Mouse (Mus musculus) CD8-positive naive resting alpha-beta T cell, adult 2 months (primary cell): Measurements from ENCODE around the gene Ssbp3.

ENCODE experiments used
- DNase-seq, 2 experiments: peaks; one replicate each; pipeline ENCODE4 v3.0.0; 2022; ENCODE audit warnings: low read depth in 2 of 2, low spot score in 2 of 2

The Ssbp3 gene

DNA sequence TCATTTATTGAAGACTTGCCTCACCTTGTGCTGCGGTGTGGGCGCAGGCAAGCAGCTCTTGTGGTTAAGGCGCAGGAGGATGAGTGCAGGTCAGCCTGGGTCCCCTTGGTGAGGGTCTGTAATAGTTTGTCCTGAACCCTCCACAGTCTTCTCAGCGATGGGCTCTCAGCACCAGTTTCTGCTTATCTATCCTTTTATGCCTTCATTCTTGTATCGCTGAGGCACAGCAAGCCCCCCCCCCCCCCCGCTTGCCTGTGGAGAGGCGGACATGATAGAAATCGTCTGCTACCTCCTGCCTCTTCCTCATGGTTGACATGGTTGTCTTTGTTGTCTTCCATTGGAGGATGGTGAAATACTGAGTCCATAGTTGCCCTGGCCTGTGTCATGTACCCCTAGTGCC, 96.9 kb downstream of the Ssbp3 start:
- no peak for DNase-seq

DNA sequence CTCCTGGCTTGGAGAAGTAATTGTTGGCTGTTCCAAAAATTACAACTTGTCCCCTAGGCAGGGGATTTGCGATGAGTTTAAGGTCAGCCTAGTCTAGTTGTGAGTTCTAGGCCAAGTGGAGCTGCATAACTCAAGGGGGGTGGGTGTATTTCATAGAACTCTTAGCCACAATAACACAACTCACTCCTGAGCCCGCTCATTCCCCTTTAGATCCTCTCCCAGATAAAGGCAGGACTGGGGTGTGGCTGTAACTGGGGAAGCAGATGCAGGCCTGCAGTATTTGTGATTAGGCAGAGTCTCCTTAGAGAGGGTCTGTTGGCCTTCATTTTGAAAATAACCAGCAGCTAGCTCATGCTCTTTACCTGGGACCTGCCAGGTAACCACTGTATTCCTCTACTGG, 97.7 kb downstream of the Ssbp3 start:
- no peak for DNase-seq

DNA sequence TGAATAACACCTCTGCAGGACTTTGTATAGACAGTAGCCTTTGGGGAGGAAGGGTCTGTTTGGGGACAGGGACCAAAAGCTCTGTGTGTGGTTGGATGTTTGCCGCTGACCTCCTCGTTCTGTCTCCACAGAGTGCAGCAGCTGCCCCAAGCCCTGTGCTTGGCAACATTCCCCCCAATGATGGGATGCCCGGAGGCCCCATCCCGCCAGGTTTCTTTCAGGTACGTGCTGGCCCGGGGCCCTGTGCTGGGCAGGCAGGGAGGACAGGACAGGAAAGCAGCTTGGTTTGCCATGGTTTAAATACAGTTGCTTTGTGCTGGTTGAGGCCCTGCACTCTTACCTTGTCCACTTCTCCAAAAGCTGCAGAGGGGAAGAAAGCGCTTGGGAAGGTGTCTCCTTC, 99.0 kb downstream of the Ssbp3 start:
- no peak for DNase-seq

DNA sequence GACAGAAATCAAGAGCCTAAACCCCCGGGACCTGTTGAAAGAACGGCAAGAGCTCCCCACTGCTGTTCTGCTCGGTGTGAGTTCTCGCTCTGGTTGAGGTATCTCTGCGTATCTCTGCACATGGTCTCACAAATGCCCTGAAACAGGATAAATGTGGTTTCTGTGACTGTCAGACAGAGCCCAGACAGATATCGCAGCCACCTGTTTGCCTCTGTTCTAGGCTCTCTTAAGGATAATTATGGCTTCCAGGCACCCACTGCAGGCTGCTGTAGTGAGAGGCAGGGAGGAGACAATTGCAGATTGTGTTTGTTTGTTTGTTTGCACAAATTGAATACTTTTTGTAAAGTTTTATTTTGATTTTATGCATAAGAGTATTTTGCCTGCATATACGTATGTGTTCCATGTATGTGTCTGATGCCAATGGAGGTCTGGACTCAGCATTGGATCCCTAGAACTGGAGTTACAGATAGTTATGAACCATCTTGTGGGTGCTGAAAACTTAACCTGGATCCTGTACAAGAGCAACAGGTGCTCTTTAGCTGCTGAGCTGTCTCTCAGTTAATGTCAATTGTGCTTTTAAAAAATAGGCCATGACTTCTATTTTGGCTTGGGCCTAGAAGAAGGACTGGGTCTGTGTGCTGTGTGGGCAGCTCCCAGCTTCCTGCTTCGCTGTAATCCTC, 101.0 kb downstream of the Ssbp3 start:
- no peak for DNase-seq

DNA sequence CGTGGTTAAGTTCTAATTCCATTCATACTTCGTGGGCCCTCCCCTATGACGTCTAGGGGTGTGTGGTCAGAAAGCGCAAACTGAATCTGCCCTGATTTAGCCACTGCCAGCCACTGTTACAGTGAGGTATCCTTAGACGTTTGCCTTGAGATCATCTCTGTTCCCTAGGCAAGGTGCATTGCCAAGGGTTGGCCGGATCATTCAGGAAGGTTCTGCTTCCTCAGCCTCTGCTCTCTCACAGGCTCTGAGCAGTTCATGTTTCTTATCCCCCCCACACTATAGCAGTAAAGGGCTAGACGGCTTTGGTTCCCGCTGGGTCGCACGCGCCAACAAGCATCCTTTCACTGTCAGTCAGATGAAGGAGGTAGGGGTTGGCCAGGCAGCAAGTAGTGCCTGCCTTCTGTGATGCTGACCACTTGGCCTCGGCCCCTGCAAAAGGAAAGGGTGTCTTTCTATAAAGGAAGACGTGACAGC, 101.5 kb downstream of the Ssbp3 start:
- no peak for DNase-seq

DNA sequence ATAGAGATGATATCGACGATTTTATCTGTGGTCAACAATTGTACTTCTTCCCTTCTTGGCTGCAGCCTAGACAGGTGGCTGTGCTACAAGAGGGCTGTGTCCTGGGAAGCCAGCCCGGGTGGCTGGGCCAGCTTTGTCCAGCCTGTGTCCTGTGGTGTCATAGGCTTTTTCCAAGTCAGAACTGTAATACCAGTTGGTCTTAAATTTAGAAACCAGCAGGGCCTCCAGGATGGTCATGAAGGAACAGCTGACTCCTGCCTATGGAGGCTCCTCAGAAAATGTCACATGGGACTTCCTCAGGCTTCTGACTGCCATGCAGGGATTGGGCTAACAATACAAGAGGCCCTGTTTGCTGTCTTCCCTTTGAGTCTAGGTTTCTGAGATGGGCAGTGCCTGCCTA, 102.1 kb downstream of the Ssbp3 start:
- no peak for DNase-seq

DNA sequence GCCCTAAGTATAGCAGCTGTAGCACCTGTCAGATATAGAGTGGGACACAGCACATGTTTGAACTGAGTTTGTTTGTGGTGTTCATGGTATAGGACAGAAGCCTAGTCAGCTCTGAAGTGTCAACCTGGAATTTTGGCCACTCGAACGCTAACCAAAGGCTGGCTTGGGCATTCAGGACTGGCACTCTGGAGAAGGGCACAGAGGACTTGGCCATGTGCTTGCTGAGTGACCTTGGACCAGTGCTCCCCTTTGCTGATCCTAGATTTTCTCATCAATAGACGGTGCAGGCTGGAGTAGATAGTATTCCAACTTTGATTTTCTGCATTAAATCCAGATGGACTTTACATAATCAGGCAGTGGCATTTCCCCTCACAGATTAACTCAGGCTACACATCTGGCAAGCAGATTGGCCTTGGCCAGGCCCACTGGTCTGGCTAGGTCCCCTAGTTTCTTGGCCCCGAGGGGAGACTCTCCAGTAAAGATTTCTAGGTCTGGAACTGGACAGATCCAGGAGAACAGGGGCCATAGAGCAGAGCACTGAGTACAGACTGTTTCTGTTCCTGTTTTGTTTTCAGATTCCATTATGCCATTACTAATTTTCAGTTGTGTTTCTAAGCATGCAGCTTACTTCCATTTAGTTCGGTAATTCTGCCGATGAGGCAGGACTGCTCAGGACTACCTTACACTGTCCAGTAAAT, 102.8 kb downstream of the Ssbp3 start:
- DNase-seq: no peak

DNA sequence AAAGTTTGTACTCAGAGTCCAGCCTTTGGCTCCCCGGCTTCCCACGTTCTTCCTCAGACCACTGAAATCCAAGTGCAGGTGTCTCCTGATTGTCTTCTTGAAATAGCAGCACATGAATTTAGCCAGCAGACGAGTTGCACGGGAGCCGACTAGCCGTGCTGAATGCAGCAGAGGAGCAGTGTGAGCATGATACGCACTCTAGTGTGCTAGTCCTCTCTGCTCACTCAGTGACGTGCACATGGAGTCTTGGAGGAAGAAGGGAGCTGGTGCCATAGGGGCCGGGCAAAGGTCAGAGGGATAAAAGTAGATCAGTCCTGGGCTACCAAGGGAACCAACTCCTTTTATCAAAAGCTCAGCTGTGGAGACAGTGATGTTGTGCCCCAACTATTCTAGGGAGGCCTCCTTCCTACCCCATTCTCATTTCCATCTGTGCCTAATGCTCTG, 103.3 kb downstream of the Ssbp3 start:
- DNase-seq: no peak

DNA sequence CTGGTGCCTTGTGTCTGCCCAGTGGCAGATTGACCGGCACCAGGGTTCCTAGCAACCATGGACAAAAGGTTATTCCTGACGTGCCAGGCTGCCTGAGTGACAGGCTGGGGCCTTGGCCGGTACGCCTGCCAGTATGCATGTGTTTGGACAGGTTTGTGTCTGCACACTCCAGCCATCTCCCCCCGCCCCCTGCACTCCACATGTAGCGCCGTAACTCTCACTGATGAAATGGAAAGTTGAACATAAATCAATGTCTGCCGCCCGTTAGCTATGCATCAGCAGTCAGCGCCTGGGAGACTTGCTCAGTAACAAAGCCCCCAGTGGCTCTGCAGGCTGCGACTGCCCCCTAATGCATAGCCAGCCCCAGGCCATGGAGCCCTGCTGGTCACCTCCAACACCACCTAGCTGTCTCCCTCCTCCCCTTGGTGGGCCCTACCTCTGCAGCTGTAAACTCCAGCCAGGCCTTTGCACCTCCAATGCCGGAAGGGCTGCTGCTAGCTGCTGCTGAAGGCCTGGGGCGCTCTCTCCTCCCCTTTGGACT, 105.5 kb downstream of the Ssbp3 start:
- no peak for DNase-seq

DNA sequence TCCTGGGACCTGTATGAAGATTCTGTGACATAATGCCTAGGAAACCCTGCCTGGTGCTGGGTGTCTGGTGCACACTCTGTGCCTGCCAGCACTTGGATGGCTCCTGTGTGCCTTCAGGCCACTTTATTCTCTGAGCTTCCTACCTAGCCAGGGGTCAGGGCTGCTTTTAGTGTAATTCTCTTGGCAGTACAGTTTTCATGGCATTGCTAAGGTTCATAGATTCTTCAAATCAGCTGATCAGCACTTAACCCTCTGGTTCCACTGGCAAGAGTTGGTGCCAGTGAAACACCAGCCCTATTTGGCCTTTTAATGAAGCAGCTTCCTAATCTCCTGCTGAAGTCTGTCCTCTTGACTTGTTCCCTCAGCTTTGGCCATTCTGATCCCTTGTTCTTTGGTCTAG, 106.8 kb downstream of the Ssbp3 start:
- DNase-seq: no peak

DNA sequence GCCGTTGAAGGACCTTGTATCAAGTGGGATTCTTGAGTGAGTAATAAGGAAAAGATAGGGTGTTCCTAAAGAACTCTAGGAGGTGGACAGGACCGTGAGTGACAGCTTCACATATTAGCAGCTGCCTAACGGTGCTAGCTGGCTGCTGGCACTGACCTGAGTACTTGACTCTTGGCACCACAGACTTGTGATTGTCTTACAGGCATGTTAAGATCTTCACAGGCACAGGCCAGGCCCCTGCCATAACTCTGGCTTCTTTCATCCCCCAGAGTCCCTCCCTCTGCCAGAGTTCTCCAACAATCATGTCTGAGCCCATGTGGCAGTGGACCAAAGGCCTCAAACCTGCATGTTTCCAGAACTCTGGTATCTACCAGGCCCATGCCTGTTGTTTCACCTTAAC, 108.0 kb downstream of the Ssbp3 start:
- no peak for DNase-seq

DNA sequence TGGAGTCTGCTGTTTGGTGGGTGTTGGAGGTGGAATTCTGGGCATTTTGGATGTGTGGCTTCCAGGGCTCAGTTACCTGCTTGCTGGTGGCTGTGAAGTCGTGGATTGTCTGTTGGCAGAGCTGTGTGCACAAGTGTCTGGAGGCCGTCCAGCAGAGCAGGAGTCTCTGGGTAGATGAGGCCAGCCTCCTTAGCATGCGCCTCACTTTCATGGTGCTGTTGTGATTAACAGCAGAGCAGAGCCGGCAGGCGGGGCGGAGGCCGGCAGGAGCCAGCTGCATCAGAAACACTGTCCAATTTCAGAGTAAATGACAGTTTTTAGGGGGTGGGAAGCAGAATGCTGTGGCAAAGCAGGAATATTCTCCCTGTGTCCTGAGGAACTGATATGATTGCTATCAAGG, 108.5 kb downstream of the Ssbp3 start:
- no peak for DNase-seq

DNA sequence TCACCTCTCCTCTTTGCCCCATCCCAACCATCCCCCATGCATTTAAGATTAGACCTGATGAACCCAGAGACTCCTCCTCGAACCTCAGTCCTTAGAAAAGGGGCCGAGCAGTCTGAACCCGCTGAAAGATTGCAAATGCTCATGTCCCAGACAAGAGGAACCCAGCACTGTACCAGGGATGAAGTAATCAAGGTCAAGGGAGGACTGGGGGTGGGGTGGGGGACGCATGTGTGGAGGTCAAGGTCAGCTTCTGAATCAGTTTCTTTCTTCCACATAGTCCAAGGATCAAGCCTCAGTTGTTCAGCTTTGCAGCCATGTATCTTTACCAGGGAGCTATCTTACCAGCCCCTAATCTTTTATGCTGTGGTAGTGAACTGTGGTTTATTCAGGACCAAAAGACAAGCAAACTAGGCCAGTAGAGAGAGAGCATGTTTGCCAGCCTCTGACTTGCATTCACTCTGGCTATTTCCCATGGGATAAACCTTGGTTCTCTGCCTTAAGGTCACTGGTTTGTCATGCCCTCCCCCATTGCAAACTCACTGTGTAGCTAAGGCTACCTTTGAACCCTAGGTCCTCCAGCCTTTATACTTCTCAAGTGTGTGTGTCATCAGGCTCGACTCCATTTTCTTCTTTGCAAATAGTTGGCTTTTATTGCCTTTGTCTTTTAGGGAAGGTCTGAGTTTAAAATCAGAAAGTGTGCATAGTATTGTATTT, 109.9 kb downstream of the Ssbp3 start:
- no peak for DNase-seq

DNA sequence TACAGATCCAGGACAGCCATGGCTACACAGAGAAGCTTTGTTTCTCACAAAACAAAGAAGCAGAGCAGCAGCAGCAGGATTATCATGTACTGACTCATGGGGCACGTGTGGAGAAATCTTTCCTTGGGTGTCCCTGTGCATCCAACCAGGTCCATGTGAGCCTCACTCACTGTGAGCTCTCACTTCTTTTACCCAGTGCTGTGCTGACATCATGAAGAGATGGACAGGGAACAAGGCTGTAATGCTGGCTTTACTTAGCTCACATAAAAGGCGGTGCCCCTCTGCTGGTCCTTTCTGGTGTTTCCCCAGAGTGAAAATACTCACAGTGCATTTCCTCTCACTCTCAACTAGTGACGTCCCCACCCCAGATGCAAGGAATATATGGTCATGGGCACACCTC, 111.0 kb downstream of the Ssbp3 start:
- DNase-seq: no peak

DNA sequence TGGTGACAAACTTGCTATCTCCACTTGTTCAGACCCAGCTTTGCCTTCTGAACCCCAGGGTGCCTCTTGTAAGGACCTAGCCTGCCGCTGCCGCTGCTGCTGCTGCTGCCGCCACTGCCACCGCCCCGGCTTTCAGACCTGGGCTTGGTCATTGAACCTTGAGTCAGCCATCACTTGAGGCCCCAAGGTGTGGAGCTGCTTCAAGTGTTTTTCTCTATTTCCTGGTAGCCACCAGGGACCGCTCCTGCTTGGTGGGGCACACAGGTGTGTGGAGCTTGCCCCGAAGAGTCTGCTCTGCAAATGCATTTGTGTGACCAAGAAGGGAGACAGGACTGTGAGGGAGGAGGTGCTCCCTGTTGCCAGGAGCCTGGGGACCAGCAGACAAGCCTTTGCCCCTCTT, 114.4 kb downstream of the Ssbp3 start:
- DNase-seq: no peak

DNA sequence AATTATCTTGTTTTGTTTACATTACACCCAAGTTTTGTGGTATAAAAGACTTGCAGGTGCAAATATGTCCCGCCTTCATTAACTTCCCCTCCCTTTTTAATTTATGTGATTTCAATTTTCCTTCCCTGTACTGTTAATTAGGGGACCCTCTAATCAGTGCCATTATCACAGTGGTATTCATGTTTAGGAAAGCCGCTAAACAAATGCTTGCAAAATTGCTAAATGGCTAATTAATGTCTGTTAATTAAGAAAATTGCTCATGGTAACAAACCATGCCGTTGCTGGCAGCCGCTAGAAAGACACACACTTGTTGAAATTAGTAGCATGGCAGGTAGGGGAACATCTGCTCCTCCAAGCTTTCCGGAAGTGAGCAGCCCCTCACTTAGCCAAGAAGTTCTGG, 114.9 kb downstream of the Ssbp3 start:
- no peak for DNase-seq

DNA sequence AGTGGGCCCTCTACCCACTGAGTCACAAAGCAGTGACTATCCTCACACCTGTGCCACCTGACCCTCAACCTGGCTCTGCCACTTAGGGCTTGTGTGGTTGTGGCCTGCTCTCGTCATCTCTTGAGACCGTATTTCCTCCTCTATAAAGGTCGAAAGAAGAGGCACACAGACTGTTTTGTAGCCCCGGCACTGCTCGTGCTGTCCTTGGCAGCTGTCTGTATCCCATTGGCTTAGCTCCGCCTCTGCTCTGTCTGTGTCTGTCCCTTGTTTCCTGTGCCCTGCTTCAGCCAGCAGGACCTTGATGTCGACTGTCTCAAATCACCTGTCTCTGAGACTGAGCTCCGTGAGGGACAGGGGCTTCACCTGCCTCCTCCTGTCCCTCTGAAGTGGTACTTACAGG, 116.0 kb downstream of the Ssbp3 start:
- no peak for DNase-seq

DNA sequence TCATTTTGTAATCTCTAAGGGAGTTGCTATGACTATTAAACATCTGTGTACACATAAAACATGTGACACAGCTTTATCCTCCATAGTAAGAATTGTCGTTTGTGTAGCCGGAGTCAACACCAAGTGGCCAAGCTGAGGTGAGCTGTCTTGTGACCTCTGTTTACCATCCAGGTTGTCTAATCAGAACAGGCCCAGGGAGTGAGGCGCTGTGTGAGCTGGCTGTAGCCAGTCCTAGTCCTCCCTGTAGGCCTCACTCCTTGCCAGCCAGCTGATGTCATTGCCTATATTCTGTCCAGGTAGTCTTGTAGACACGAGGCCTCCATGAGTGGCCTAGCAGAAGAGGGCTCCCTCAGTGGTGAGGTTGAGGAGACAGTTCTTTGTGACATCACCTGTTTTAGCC, 125.2 kb downstream of the Ssbp3 start:
- DNase-seq: no peak

DNA sequence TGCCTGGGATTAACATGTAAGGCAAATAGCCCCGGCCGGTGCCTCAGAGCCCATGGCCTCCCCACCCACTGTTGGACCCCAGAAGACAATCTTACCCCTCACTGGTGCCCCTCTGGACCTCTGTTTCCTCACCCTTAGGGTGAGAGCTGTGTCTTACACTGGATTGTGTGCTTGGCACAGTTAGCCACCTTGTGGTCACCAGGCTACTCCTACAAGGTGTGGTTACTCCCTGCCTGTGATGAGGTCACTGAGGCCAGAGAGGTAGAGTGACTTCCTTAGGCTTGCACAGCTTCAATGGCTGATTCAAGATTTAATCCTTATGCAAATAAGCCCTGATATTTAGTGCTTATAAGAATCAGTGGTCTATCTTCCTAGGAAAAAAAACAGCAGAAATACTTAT, 126.5 kb downstream of the Ssbp3 start:
- DNase-seq: no peak

DNA sequence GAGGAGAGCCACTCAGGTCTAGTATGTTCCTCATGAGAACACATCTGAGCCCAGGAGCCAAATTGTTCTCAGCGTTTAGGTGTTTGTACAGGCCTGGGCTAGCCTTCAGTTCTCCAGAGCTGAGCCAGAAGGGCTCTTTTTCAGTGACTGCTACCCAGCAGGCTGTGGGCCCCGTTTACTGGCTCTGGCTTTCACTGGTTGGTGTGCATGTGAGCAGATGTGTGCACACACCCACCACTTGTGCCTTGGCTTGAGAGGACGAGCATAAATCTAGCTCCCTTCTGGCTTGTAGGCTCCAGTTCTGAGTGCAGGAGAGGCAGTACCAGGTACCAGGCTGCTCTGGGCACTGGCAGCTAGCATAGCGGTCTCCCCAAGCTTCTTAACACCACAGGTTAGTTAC, 127.8 kb downstream of the Ssbp3 start:
- no peak for DNase-seq

DNA sequence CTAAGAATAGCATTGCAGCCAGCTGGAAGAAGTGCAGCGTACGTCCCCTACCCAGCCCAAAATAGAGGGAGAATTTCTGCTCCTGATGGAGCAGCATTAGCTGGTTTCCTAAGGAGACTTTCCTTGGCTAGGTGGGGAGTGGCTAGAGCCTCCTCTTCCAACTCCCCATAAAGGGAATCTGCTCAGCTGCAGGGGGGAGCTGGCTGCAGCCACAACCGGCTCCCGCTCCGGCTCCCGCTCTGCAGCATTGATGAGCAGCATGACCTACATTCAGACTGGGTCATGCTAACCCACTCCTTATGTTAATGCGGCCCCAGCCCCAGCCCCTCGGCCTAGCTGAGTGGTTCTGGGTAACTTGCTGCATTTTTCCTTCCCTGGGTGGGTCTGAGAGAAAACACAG, 128.8 kb downstream of the Ssbp3 start:
- no peak for DNase-seq

DNA sequence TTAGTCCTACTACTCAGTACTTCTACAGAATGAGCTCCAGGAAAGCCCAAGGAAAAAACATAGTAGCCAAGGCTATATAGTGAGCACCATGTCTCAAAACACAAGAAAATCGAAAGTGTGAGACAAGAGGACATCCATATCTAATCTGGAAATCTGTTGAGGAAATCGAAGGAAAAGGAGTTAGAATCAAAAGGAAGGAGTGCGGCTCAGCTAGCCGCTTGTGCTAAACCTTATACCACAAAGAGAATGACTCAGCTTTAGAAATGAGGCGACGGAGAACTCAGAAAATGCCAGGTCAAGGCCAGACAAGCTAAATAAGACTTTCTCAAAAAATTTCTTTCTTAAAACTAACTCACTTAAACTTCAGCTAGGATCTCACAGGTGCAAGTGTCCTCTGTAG, 131.8 kb downstream of the Ssbp3 start:
- DNase-seq: no peak
